Mouse (Mus musculus): ENCODE measurements at regions not wholly inside any gene's neighbourhood (a gene's known extent, or its start where the extent isn't known, plus 50 kb on each side); places are given as distances from the start of the nearest gene placed in this dataset.

GRCm38 (mm10) chr13:85036830-85037229 is 152.4 kb upstream of the Ccnh start:
- TF ChIP-seq CTCF (IDR thresholded peaks at IDR 0.05; ENCODE audit: borderline replicate concordance, insufficient read depth, low read depth, low read length) (no peak), POLR2A (IDR thresholded peaks at IDR 0.05; ENCODE audit: borderline replicate concordance, insufficient read depth, low read length) (no peak)
